Mouse (Mus musculus): ENCODE data around the gene Fbl. TPM values are rescaled to one million over a fixed set of nuclear protein-coding genes. Genes with fewer than 3 reads are reported as not detected.
"Not testable (repeated sequence)": the region's sequence is repeated elsewhere in the genome, so short reads cannot be mapped to it uniquely, and the experiment has no call there.

Fbl gene
- polyA plus RNA-seq, 1 experiment from 2014 or later = 42.4 TPM

DNA sequence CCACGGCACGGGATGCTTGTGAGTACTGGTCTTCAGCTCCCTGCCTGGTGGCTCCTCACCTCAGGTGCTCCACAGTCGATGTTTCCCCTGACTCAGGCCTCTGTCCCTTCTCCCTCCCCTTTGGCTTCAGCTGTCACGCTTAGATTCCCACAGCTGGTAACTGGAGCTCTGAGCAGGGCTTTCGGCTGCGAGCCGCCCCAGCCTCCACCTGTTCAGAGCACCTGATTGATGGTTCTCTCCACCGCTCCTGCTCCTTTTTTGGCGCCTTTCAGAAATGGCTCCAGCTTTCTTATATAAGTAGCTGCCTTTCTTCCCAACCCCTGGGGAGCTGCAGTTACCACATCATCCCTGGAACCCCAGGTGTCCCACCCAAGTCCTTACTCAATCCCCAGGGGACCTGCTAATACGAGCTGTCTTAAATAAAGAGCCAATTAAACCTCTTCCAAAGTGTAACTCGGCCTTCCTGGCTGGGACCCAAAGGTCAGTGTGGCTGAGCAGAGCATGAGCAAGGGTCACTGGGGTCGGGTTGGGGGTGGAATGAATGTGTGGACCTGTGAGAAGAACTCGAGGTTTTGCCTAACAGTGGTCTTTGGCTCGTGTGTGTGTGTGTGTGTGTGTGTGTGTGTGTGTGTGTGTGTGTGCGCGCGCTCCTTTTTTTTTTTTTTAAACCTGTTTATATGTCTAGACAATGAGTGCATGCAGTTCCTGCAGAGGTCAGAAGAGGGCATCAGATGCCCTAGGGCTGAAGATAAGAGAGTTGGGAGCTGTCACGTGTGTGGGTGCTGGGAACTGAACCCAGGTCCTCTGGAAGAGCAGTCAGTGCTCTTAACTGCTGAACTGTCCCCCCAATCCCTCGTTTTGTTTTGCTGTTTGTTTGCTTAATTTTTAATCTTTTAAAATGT lies 33.9 kb downstream of the Fbl start:
- no peak overlapping the region for H3K4me2 ChIP-seq (ENCODE audit: low read depth, low read length)
- ATAC-seq (ENCODE audit: low read depth) (peak; percentile 70), DNase-seq (ENCODE audit: low spot score) (peak; percentile 50)
- no peaks in the 10 kb centered on the region; the same call in 1 of the 2 replicates for H3K36me3 ChIP-seq (ENCODE audit: control insufficient read depth, insufficient read depth, low read length)
- H3K27me3 ChIP-seq (replicated peaks; ENCODE audit: control insufficient read depth, insufficient read depth, low read length) = no peaks in the 10 kb centered on the region
- H3K9ac ChIP-seq (ENCODE audit: low read depth, low read length) = no peak overlapping the region
- 56% methylated on average over 18 of the region's 19 CpGs for WGBS
- H3K27ac ChIP-seq (replicated peaks; ENCODE audit: low read depth, low read length) = no peak overlapping the region
- no peak overlapping the region for H3K4me3 ChIP-seq (ENCODE audit: low read depth, low read length)
- H3K9me3 ChIP-seq (ENCODE audit: control insufficient read depth, low read length) = no peaks in the 10 kb centered on the region
- no peaks in the 10 kb centered on the region for H3K4me1 ChIP-seq (ENCODE audit: control insufficient read depth, insufficient read depth, low read length)

- Histone ChIP-seq H3K27ac (replicated peaks; ENCODE audit: low read depth, low read length) (no peak overlapping the region), H3K9me3 (ENCODE audit: control insufficient read depth, low read length) (no peaks in the 10 kb centered on the region), H3K4me1 (ENCODE audit: control insufficient read depth, insufficient read depth, low read length) (no peaks in the 10 kb centered on the region), H3K4me3 (ENCODE audit: low read depth, low read length) (no peak overlapping the region), H3K36me3 (ENCODE audit: control insufficient read depth, insufficient read depth, low read length) (no peaks in the 10 kb centered on the region), H3K27me3 (replicated peaks; ENCODE audit: control insufficient read depth, insufficient read depth, low read length) (no peaks in the 10 kb centered on the region), H3K4me2 (ENCODE audit: low read depth, low read length) (no peak overlapping the region), H3K9ac (ENCODE audit: low read depth, low read length) (no peak overlapping the region)
- 71% methylated on average over 4 of the region's 4 CpGs for WGBS
- ATAC-seq (ENCODE audit: low read depth) = no peak
- DNase-seq (ENCODE audit: low spot score) = no peak
These were observed 36.6 kb downstream of the Fbl start for GRCm38 (mm10) chr7:28206044-28206600.

- no peak; the same call in 1 of the 2 replicates for ATAC-seq (ENCODE audit: low read depth)
- Histone ChIP-seq H3K9me3 (ENCODE audit: control insufficient read depth, low read length) (no peaks in the 10 kb centered on the region), H3K4me1 (ENCODE audit: control insufficient read depth, insufficient read depth, low read length) (no peaks in the 10 kb centered on the region), H3K36me3 (ENCODE audit: control insufficient read depth, insufficient read depth, low read length) (no peaks in the 10 kb centered on the region), H3K27ac (replicated peaks; ENCODE audit: low read depth, low read length) (no peak overlapping the region; the same call in 1 of the 2 replicates), H3K9ac (ENCODE audit: low read depth, low read length) (peak overlapping the region; percentile 62), H3K4me2 (ENCODE audit: low read depth, low read length) (peak overlapping the region; percentile 56), H3K27me3 (replicated peaks; ENCODE audit: control insufficient read depth, insufficient read depth, low read length) (no peaks in the 10 kb centered on the region), H3K4me3 (ENCODE audit: low read depth, low read length) (peak overlapping the region; percentile 28)
- no peak for DNase-seq (ENCODE audit: low spot score)
- WGBS = 42% methylated on average over 12 of the region's 12 CpGs
These were observed 39.0 kb downstream of the Fbl start for GRCm38 (mm10) chr7:28208396-28208987.

DNA sequence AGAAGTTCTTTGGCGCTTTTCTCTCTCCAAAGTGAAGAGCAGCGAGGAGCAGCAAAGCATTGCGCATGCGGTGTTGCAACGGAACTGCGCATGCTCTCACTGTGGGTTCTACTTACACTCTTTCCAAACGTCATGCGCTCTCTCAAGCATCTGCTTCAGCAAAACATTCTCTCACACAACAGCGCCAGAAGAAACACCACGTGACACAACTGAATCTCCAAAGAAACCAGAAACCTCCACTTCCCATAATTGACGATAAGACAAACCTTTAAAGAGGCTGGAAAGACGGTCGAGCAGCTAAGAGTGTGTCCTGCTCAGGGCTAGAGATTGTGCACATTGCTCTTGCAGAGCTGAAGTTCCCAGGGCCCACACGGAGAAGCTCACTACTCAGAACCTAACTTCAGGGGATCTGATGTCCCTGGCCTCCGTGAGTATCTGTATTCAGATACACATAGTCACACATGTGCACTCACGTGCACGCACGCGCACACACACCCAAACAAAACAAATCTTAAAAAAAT lies 39.5 kb downstream of the Fbl start:
- H3K27me3 ChIP-seq (replicated peaks; ENCODE audit: control insufficient read depth, insufficient read depth, low read length) = no peaks in the 10 kb centered on the region
- peak overlapping the region; percentile 62 for H3K9ac ChIP-seq (ENCODE audit: low read depth, low read length)
- H3K27ac ChIP-seq (replicated peaks; ENCODE audit: low read depth, low read length) = no peak overlapping the region; the same call in 1 of the 2 replicates
- DNase-seq (ENCODE audit: low spot score) (peak; percentile 93), ATAC-seq (ENCODE audit: low read depth) (peak; percentile 90)
- WGBS = 53% methylated on average over 19 of the region's 19 CpGs
- H3K9me3 ChIP-seq (ENCODE audit: control insufficient read depth, low read length) = no peaks in the 10 kb centered on the region
- H3K4me3 ChIP-seq (ENCODE audit: low read depth, low read length) = peak overlapping the region; percentile 28
- peak overlapping the region; percentile 56 for H3K4me2 ChIP-seq (ENCODE audit: low read depth, low read length)
- no peaks in the 10 kb centered on the region for H3K4me1 ChIP-seq (ENCODE audit: control insufficient read depth, insufficient read depth, low read length)
- no peaks in the 10 kb centered on the region for H3K36me3 ChIP-seq (ENCODE audit: control insufficient read depth, insufficient read depth, low read length)

- H3K9me3 ChIP-seq (ENCODE audit: control insufficient read depth, low read length) = no peaks in the 10 kb centered on the region
- H3K27me3 ChIP-seq (replicated peaks; ENCODE audit: control insufficient read depth, insufficient read depth, low read length) = no peaks in the 10 kb centered on the region
- H3K4me1 ChIP-seq (ENCODE audit: control insufficient read depth, insufficient read depth, low read length) = no peaks in the 10 kb centered on the region
- H3K27ac ChIP-seq (replicated peaks; ENCODE audit: low read depth, low read length) = no peak overlapping the region
- WGBS = 47% methylated on average over 5 of the region's 5 CpGs
- no peak overlapping the region for H3K4me2 ChIP-seq (ENCODE audit: low read depth, low read length)
- DNase-seq (ENCODE audit: low spot score) (no peak), ATAC-seq (ENCODE audit: low read depth) (no peak)
- H3K36me3 ChIP-seq (ENCODE audit: control insufficient read depth, insufficient read depth, low read length) = no peaks in the 10 kb centered on the region
- no peak overlapping the region for H3K9ac ChIP-seq (ENCODE audit: low read depth, low read length)
- no peak overlapping the region for H3K4me3 ChIP-seq (ENCODE audit: low read depth, low read length)
These were observed 41.2 kb downstream of the Fbl start for GRCm38 (mm10) chr7:28210731-28211130.

DNA sequence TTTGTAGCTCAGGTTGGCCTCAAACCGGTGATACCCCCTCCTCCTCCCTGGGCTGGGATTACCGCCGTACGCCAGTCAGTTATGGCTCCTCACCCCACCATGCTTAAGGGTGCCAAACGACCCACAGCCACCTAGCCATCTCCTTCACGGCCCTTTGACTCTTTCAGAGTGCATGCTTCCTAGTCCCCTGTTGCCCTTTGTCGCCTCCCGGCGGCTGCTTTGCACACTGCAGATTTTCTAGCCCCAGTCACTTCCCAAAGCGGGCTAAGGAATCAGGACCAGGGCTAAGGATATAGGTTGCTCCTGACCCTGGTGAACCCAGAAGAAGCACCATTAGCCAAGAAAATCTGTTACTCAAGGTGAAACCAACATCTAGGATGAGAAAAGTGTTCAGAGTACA lies 44.6 kb downstream of the Fbl start:
- no peak for DNase-seq (ENCODE audit: low spot score)
- WGBS = 24% methylated on average over 6 of the region's 10 CpGs
- no peaks in the 10 kb centered on the region for H3K36me3 ChIP-seq (ENCODE audit: control insufficient read depth, insufficient read depth, low read length)
- no peaks in the 10 kb centered on the region for H3K9me3 ChIP-seq (ENCODE audit: control insufficient read depth, low read length)
- no peaks in the 10 kb centered on the region for H3K27me3 ChIP-seq (replicated peaks; ENCODE audit: control insufficient read depth, insufficient read depth, low read length)
- H3K4me2 ChIP-seq (ENCODE audit: low read depth, low read length) = no peak overlapping the region
- ATAC-seq (ENCODE audit: low read depth) = no peak
- no peak overlapping the region for H3K27ac ChIP-seq (replicated peaks; ENCODE audit: low read depth, low read length)
- no peak overlapping the region for H3K9ac ChIP-seq (ENCODE audit: low read depth, low read length)
- no peaks in the 10 kb centered on the region for H3K4me1 ChIP-seq (ENCODE audit: control insufficient read depth, insufficient read depth, low read length)
- H3K4me3 ChIP-seq (ENCODE audit: low read depth, low read length) = no peak overlapping the region

GRCm38 (mm10) chr7:28215950-28216349 lies 46.4 kb downstream of the Fbl start:
- H3K4me2 ChIP-seq (ENCODE audit: low read depth, low read length); H3K9me3 ChIP-seq (ENCODE audit: control insufficient read depth, low read length); H3K4me3 ChIP-seq (ENCODE audit: low read depth, low read length); DNase-seq (ENCODE audit: low spot score); H3K27ac ChIP-seq (replicated peaks; ENCODE audit: low read depth, low read length); H3K36me3 ChIP-seq (ENCODE audit: control insufficient read depth, insufficient read depth, low read length); H3K4me1 ChIP-seq (ENCODE audit: control insufficient read depth, insufficient read depth, low read length); ATAC-seq (ENCODE audit: low read depth); H3K9ac ChIP-seq (ENCODE audit: low read depth, low read length); H3K27me3 ChIP-seq (replicated peaks; ENCODE audit: control insufficient read depth, insufficient read depth, low read length): not testable (repeated sequence)
- WGBS = 82% methylated on average over 2 of the region's 2 CpGs

GRCm38 (mm10) chr7:28217811-28218210 lies 48.3 kb downstream of the Fbl start:
- WGBS = 97% methylated on average over 4 of the region's 13 CpGs
- not testable (repeated sequence) for H3K9me3 ChIP-seq (ENCODE audit: control insufficient read depth, low read length); ATAC-seq (ENCODE audit: low read depth); H3K36me3 ChIP-seq (ENCODE audit: control insufficient read depth, insufficient read depth, low read length); DNase-seq (ENCODE audit: low spot score); H3K27ac ChIP-seq (replicated peaks; ENCODE audit: low read depth, low read length); H3K4me1 ChIP-seq (ENCODE audit: control insufficient read depth, insufficient read depth, low read length); H3K4me3 ChIP-seq (ENCODE audit: low read depth, low read length); H3K27me3 ChIP-seq (replicated peaks; ENCODE audit: control insufficient read depth, insufficient read depth, low read length); H3K9ac ChIP-seq (ENCODE audit: low read depth, low read length); H3K4me2 ChIP-seq (ENCODE audit: low read depth, low read length)
